Mouse (Mus musculus) ES-E14 (cell line): ENCODE measurements around the gene Evi5. TPM values are rescaled to one million over a fixed set of nuclear protein-coding genes. Genes with fewer than 3 reads are reported as not detected.

Experiments
- DNase-seq: peaks from one replicate; pipeline ENCODE4 v3.0.0-alpha.2; 2013; ENCODE audit warnings: low read depth, low spot score
- H3K27ac ChIP-seq: 2 replicates; pipeline ENCODE4 v1.5.1; 2012; ENCODE audit warnings: low read depth, mild to moderate bottlenecking, low read length, moderate library complexity, mixed read lengths; ENCODE audit not compliant: poor library complexity, insufficient read depth, severe bottlenecking
- H3K36me3 ChIP-seq: 2 replicates; pipeline ENCODE4 v1.6.1; 2012; ENCODE audit warnings: mild to moderate bottlenecking, low read length, moderate library complexity, mixed read lengths; ENCODE audit not compliant: control insufficient read depth, poor library complexity, insufficient read depth, severe bottlenecking
- H3K4me1 ChIP-seq, 2 experiments: fragments of 150-350 bp in 1 of 2; sonication (generic) in 1 of 2; 2 replicates each; pipeline ENCODE4 v1.6.1; 2012; ENCODE audit warnings: low read length in 2 of 2, mild to moderate bottlenecking in 1 of 2, mixed read lengths in 1 of 2; ENCODE audit not compliant: control insufficient read depth in 2 of 2, insufficient read depth in 2 of 2, poor library complexity in 1 of 2
- H3K4me3 ChIP-seq, 2 experiments: fragments of 150-350 bp in 1 of 2; sonication (generic) in 1 of 2; 2 replicates each; pipeline ENCODE4 v1.5.1; 2012; ENCODE audit warnings: low read length in 2 of 2, low read depth in 1 of 2, mild to moderate bottlenecking in 1 of 2, mixed read lengths in 1 of 2; ENCODE audit not compliant: insufficient read depth in 1 of 2, poor library complexity in 1 of 2, severe bottlenecking in 1 of 2
- H3K9ac ChIP-seq: 2 replicates; pipeline ENCODE4 v1.6.1; 2012; ENCODE audit warnings: low read depth, mild to moderate bottlenecking, low read length, mixed read lengths; ENCODE audit not compliant: poor library complexity, insufficient read depth, severe bottlenecking
- H3K9me3 ChIP-seq: fragments of 150-350 bp; sonication (generic); 2 replicates; pipeline ENCODE4 v1.6.1; 2012; ENCODE audit warnings: low read depth, mild to moderate bottlenecking, low read length; ENCODE audit not compliant: control insufficient read depth, insufficient read depth
- CHD2 ChIP-seq: IDR thresholded peaks from 2 replicates; pipeline ENCODE4 v1.6.1; 2014; ENCODE audit warnings: mild to moderate bottlenecking, low read depth, low read length, inconsistent platforms
- HCFC1 ChIP-seq: IDR thresholded peaks from 2 replicates; pipeline ENCODE4 v1.6.1; 2012; ENCODE audit warnings: low read length, inconsistent platforms, borderline replicate concordance; ENCODE audit not compliant: insufficient read depth
- MAFK ChIP-seq: IDR thresholded peaks from 2 replicates; pipeline ENCODE4 v1.6.1; 2014; ENCODE audit warnings: mild to moderate bottlenecking, low read depth, low read length, inconsistent platforms; ENCODE audit not compliant: insufficient read depth
- ZC3H11A ChIP-seq: IDR thresholded peaks from 2 replicates; pipeline ENCODE4 v1.6.1; 2012; ENCODE audit warnings: low read depth, mild to moderate bottlenecking, inconsistent platforms, low read length, borderline replicate concordance
- ZNF384 ChIP-seq: IDR thresholded peaks from 2 replicates; pipeline ENCODE4 v1.6.1; 2012; ENCODE audit warnings: low read depth, low read length, inconsistent platforms
- in situ Hi-C, 2 experiments: fragments of 600-800 bp; cut with MboI; formaldehyde crosslinking; loops; one replicate each; pipeline ENCODE4 v1.15.1; 2025; ENCODE audit warnings: low sequenced_read_pairs in 2 of 2, inconsistent platforms in 1 of 2; ENCODE audit not compliant: unreplicated experiment in 2 of 2
- total RNA-seq: library from RNA; depleted of rRNA; stranded (reverse); fragments of 300-350 nt; gene quantifications from 2 replicates; pipeline ENCODE4 v1.2.3, GENCODE M21; 2012

The Evi5 gene
- total RNA-seq, 1 experiment, result 35.8 TPM

GRCm38 (mm10) chr5:107738296-107738695 lies 136.6 kb downstream of the Evi5 start:
- H3K4me3 ChIP-seq, result no peak overlapping the region
- no peak overlapping the region for H3K27ac ChIP-seq
- no peak for DNase-seq
- no peak for TF ChIP-seq MAFK
- TF ChIP-seq ZNF384, result no peak
- no peak for TF ChIP-seq HCFC1
- no peak for TF ChIP-seq ZC3H11A
- no peak for TF ChIP-seq CHD2
- H3K9me3 ChIP-seq, result no peaks in the 10 kb centered on the region
- H3K4me1 ChIP-seq, result no peaks in the 10 kb centered on the region
- H3K9ac ChIP-seq, result no peak overlapping the region
- no peaks in the 10 kb centered on the region for H3K36me3 ChIP-seq
- in situ Hi-C loops, result no loop called here

GRCm38 (mm10) chr5:107736171-107736570 lies 138.7 kb downstream of the Evi5 start:
- in situ Hi-C loops, result no loop called here
- DNase-seq, result no peak
- Histone ChIP-seq H3K36me3 (no peaks in the 10 kb centered on the region), H3K4me1 (no peaks in the 10 kb centered on the region), H3K27ac (no peak overlapping the region), H3K9ac (no peak overlapping the region), H3K4me3 (no peak overlapping the region), H3K9me3 (no peaks in the 10 kb centered on the region)
- TF ChIP-seq ZC3H11A, result no peak
- TF ChIP-seq CHD2, result no peak
- TF ChIP-seq MAFK, result no peak
- no peak for TF ChIP-seq ZNF384
- TF ChIP-seq HCFC1, result no peak

GRCm38 (mm10) chr5:107731844-107732243 lies 143.1 kb downstream of the Evi5 start:
- no peak overlapping the region for H3K9ac ChIP-seq
- TF ChIP-seq MAFK (no peak), HCFC1 (no peak), ZNF384 (no peak)

GRCm38 (mm10) chr5:107731408-107731807 lies 143.5 kb downstream of the Evi5 start:
- Histone ChIP-seq H3K9me3 (no peaks in the 10 kb centered on the region), H3K4me3 (no peak overlapping the region), H3K27ac (no peak overlapping the region), H3K9ac (no peak overlapping the region), H3K36me3 (no peaks in the 10 kb centered on the region), H3K4me1 (no peaks in the 10 kb centered on the region)
- TF ChIP-seq HCFC1, result no peak
- TF ChIP-seq MAFK, result no peak
- no peak for TF ChIP-seq ZC3H11A
- TF ChIP-seq CHD2, result no peak
- no peak for TF ChIP-seq ZNF384
- no peak for DNase-seq
- in situ Hi-C loops, result no loop called here

More at GRCm38 (mm10) chr5:107731844-107732243, 143.1 kb downstream of the Evi5 start:
- Histone ChIP-seq H3K4me1 (no peaks in the 10 kb centered on the region), H3K27ac (no peak overlapping the region), H3K36me3 (no peaks in the 10 kb centered on the region), H3K9me3 (no peaks in the 10 kb centered on the region), H3K4me3 (no peak overlapping the region)
- DNase-seq, result no peak
- in situ Hi-C loops, result no loop called here

- Histone ChIP-seq H3K9me3 (no peaks in the 10 kb centered on the region), H3K9ac (no peak overlapping the region), H3K27ac (no peak overlapping the region), H3K4me1 (peaks cover 0 to 12% of the 10 kb centered on the region in 2 experiments; a peak in 2 of 4 replicates), H3K36me3 (no peaks in the 10 kb centered on the region), H3K4me3 (no peak overlapping the region; a peak in 1 of 4 replicates)
- DNase-seq, result no peak
- in situ Hi-C loops, result loop anchor here in 1 of 2 experiments (10.0 kb wide), 1 partner anchor 1262 kb away; no protein-coding TSS in a partner anchor
- TF ChIP-seq HCFC1 (no peak), ZC3H11A (no peak), ZNF384 (no peak), MAFK (no peak), CHD2 (no peak)
These were observed 147.9 kb downstream of the Evi5 start for GRCm38 (mm10) chr5:107727007-107727402.
